Mouse (Mus musculus): ENCODE data around the gene Gas2l2.

- TF ChIP-seq POLR2A (IDR thresholded peaks at IDR 0.05; ENCODE audit: borderline replicate concordance, extremely low read depth, low read depth, low read length) (no peak), CTCF (IDR thresholded peaks at IDR 0.05; ENCODE audit: insufficient read depth, low read length) (no peak)
Observed at GRCm38 (mm10) chr11:83379745-83380341, 49.4 kb downstream of the Gas2l2 start.
